Mouse (Mus musculus): ENCODE measurements around the gene Arhgef17.

Gene Arhgef17

GRCm38 (mm10) chr7:100931926-100932480 is at the start of gene Arhgef17:
TSS of gene Arhgef17 (minus strand) at chr7:100932107.
- peak; percentile 86 for DNase-seq (ENCODE audit: low read depth, low spot score)

DNA sequence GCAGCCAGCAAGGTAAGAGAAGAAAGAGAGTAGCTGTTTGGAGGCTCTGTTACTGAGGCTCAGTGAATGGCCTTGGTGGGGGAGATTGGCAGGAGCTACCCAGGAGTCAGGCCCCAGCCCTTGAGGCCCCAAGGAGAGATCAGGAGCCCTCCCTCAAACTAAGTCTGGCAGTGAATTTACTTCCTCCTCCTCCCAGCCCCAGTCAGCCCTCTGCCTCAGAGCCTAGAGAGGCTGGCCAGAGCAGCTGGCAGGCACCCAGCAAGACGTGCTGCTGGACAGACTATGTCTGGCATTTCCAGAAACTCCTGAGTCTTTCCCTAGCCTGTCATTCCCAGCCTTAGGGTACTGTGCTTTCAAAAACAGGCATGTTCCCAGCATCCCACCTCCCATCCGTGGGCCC is 47.3 kb upstream of the Arhgef17 start:
- DNase-seq (ENCODE audit: low read depth, low spot score) = peak; percentile 66

DNA sequence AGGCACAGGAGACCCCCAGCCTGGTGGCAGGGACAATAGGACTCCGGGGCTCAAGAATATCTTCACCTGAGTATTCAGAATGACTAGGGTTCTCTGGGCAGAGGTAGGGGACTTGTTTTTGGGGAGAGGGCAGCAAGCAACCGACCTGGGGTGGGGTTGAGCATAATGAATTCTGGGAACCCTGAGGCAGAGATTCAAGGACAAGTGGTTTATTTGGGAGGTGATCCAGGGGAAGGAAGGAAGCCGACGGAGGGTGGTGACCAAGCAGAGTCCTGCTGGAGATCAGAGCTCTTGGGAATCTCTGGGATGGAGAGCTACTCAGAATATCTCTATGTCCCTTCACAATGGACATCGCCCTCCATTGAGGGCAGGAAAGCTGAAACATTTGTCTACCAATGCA is 46.3 kb upstream of the Arhgef17 start:
- no peak for DNase-seq (ENCODE audit: low read depth, low spot score)

GRCm38 (mm10) chr7:100974135-100974903 is 42.4 kb upstream of the Arhgef17 start, which contains the start of gene P2ry6:
TSS of gene P2ry6 (minus strand) at chr7:100974649.
- no peak for DNase-seq (ENCODE audit: low read depth, low spot score)

- DNase-seq (ENCODE audit: low read depth, low spot score) = no peak
Observed at GRCm38 (mm10) chr7:100972875-100973274, 41.0 kb upstream of the Arhgef17 start.

DNA sequence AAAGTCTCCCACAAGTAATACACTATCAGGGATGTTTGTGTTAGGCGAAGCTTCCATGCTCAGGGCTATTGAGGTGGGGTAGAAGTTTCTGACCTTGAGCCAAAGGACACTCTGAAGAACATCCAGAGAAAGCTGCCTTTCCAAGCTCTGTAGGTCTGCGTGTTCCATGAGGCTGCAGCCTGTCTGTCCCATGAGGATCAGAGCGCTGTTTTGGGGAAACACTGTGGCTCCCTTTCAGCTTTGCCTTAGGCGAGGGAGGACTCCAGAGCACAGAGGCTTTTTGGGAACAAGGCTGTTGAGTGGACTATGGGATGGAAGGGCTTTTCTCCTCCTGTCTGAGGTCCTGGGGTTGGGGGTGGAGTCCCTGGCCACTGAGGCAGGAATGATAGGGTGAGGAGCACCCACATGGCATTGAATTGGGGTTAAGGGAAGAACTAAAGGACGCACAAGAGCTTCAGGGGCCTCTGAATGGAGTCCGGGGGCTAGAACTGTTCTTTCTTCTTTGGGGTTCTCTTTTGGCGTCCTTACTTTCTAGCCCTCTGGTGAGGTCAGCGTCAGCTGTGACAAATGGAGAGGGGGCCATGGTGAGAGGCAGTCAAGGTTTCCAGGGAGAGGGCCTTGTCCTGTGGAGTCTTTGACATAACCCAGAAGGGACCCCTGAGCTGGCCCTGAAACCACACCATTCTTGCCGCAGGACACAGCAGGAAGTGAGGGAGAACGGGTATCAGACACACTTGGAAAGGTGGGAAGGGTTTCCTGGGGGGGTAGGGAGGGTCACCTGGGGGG is 37.2 kb upstream of the Arhgef17 start:
- no peak for DNase-seq (ENCODE audit: low read depth, low spot score)

DNA sequence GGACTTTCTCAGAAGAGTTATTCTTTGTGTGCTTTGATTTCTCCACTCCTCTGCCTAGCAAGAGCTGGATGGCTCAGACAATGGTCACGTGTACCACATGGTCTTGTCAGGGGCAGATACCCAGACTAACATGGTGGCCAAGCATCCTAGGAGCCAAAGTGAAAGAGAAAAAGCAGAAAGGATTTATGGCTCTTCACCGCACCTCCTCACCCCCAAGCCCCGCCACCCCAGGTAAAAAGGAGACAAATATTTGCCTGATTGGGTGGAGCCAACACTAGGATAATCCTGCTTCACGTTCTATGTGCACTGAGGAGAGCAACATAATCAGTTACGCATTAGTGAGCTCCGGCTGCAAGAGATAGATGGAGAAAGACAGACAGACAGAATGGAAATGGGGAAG is 36.5 kb upstream of the Arhgef17 start:
- DNase-seq (ENCODE audit: low read depth, low spot score) = no peak

DNA sequence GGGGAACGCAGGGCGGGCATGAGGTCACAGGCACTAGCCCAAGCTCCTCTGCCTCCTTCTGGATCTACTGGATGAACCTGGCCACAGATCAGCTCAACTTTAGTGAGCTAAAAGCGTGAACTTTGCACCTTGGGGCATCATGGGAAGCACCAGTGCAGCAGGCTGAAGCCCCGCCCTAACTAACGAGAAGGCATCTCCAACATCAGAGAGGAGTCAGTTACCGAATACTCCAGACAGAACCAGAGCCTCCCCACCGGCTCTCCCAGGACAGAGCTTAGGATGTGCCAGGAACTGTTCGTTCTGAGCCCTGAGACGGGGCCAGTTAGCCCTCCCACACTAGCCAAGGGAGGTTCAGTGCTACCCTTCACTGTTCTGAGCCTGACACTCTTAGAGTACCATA is 35.9 kb upstream of the Arhgef17 start:
- no peak for DNase-seq (ENCODE audit: low read depth, low spot score)

- no peak for DNase-seq (ENCODE audit: low read depth, low spot score)
Observed at GRCm38 (mm10) chr7:100966014-100966413, 34.1 kb upstream of the Arhgef17 start.

DNA sequence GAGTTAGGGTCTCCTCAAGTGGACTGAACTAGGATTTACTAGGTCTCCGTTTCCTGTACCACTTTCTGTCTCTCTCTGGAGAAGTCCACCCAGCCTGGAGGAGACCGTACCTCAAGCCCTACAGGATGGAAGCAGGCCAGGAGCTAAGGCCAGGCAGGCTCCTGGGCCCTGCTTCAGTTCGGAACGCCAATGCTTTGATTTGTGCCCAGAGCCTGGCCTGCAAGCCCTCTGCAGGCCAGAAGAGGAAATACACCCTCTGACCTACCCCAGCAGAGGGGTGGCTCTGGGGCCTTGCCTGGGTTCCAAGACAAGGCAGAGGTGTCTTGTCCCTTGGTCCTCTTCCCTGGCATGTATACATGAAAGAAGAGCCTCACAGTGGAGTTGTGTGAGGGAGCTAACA is 33.2 kb upstream of the Arhgef17 start:
- peak; percentile 11 for DNase-seq (ENCODE audit: low read depth, low spot score)

DNA sequence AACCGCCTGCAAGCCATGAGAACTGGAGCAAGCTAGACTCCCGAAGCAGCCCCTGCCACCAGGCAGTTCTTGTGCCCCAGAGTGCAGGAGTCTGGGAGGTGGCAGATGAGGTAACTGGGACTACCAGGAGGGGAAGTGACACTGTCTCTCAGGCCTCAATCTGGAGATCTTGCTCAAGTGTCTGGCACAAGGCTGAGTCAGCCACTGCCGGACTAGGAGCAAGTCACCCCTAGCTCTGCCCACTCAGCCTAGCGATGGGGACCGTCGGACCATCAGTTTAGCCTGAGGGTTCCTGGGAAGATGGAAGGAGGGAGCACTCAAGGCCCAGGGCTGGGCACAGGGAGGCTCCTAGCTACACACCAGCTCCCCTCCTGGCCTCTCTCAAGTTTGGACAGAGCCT is 32.3 kb upstream of the Arhgef17 start:
- no peak for DNase-seq (ENCODE audit: low read depth, low spot score)

GRCm38 (mm10) chr7:100963381-100963780 is 31.5 kb upstream of the Arhgef17 start:
- no peak for DNase-seq (ENCODE audit: low read depth, low spot score)

GRCm38 (mm10) chr7:100961146-100961545 is 29.2 kb upstream of the Arhgef17 start:
- DNase-seq (ENCODE audit: low read depth, low spot score) = no peak

DNA sequence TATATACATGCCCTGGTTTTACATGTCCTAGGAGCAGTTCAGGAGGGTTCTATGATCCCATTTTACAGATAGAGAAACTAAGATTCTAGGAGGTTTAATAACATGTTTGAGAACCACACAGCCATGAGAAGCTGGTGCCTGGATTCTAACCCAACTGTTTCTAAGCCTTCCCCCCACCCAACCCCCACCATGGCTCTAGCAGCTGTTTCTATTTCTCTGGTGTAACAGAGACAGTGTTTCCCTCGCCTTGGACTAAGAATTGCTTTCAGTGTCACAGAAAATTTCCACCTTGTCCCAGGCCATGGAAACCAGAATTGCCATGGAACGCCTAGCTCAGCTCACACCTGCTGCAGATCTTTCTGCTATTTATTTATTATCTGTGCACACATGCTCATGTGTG is 28.6 kb upstream of the Arhgef17 start:
- no peak for DNase-seq (ENCODE audit: low read depth, low spot score)

DNA sequence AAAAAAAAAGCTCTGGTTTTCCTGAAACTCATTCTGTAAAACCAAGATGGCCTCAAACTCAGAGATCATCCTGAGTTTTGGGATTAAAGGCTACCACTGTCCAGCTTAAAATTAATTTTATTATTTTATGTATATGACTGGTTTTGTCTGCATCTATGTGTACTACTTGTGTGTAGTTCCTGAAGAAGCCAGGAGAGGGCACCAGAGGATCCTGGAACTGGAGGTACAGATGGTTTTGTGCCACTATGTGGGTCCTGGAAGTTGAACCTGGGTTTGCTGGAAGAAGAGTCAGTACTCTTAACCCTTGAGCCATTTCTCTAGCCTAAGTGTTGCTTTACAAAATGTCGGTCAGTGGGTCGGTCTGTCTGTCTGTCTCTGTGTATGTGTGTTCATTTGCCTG is 26.5 kb upstream of the Arhgef17 start:
- peak; percentile 29 for DNase-seq (ENCODE audit: low read depth, low spot score)

DNA sequence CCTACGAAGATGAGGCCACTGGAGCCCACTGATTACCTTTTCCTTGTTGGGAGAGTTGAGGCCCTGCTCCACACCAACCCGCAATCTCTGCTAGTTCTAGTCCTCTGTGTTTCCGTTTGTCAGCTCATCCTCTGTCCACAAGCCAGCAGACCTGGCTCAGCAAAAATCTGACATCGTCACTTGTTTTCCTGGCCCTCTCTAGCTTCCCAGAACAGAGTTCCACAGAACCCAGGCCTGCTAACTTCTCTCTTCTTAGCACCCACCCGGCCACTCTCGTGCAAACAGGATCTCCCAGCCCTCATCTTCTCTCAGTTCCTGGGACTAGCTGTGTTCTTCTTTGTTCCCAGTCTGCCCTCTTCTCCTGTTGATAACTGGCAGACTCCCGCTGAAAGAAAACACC is 20.8 kb upstream of the Arhgef17 start:
- DNase-seq (ENCODE audit: low read depth, low spot score) = no peak

DNA sequence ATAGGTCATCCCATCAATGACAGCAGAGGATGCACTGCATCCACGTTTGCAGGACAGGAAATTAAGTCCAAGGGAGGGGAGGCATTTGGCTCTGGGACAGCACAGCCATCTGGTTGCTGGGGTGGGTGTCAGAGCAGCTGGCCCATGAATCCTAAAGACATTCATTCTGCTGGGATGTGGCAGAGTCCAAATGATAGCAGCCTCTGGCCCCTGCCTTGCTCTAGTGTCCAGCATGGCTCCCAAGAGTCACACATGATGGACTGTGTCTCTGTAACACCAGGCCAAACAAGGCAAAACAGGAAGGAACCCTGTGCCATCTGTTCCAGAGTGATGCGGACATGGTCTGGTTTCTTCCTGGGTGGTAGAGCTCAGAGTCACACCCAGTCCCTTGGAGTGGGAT is 20.0 kb upstream of the Arhgef17 start:
- DNase-seq (ENCODE audit: low read depth, low spot score) = no peak

DNA sequence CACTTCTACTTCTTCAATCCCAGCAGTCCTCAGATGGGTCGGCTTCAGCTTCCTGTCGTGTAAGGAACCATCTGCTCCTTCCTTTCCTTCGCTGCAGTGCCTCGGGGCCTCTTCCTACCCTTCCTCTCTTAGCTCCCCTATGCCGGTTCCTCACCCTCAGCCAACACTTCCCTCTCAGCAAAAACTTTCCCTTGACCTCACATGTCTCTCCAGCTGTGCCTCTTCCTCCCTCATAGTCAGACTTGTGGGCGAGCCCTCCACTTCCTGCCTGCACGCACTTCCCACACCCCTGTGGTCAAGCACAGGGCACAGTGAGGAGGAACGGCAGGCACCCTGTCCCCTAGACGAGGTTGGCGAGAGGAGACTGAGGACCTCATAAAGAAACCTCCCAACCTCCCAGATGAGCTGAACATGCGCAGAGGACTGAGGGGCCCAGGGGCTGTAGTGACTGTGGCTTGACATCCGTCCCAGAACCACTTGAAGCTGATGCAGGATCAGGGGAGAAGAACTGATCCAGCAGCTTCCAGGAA is 18.6 kb upstream of the Arhgef17 start:
- no peak for DNase-seq (ENCODE audit: low read depth, low spot score)

- no peak for DNase-seq (ENCODE audit: low read depth, low spot score)
Observed at GRCm38 (mm10) chr7:100950031-100950430, 18.1 kb upstream of the Arhgef17 start.

GRCm38 (mm10) chr7:100944738-100945137 is 12.8 kb upstream of the Arhgef17 start:
- no peak for DNase-seq (ENCODE audit: low read depth, low spot score)

GRCm38 (mm10) chr7:100944306-100944705 is 12.4 kb upstream of the Arhgef17 start:
- no peak for DNase-seq (ENCODE audit: low read depth, low spot score)
